Mouse (Mus musculus) liver (tissue): Measurements from ENCODE around the gene Dnajb14.
"Not testable (repeated sequence)": the region's sequence is repeated elsewhere in the genome, so short reads cannot be mapped to it uniquely, and the experiment has no call there.

ENCODE experiments used
- DNase-seq: peaks from one replicate; pipeline ENCODE4 v3.0.0-alpha.2; 2020; ENCODE audit warnings: mixed read lengths

The Dnajb14 gene

DNA sequence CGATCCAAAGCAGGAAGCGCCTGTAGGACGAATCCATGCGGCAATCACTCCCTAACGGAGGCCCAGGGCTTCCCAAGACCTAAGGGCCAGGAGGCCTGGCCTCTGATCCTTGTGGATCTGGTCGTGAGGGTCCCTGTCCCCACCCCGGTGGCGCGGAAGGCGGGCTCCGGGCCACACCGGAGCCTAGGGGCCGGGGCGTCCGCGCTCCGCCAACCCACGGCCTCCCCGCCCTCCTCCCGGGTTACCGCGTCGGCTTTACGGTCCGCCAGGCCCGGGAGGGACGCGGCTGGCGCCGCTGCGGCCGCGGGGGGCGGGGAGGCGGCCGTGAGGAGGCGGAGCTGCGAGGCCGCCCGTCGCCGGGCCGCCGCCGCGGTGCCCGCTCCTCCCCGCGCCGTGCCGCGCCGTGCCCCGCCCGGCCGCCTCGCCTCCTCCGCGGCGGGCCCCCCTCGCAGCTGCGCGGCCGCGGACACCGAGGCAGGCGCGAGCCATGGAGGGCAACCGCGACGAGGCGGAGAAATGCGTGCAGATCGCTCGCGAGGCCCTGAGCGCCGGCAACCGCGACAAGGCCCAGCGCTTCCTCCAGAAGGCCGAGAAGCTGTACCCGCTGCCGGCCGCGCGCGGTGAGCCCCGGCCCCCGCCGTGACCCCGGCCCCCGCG is at the start of gene Dnajb14:
Gene Dnajb14, plus strand, starts transcription at position 239 of the 657 bp plus-strand sequence.
- peak; percentile 83 for DNase-seq

DNA sequence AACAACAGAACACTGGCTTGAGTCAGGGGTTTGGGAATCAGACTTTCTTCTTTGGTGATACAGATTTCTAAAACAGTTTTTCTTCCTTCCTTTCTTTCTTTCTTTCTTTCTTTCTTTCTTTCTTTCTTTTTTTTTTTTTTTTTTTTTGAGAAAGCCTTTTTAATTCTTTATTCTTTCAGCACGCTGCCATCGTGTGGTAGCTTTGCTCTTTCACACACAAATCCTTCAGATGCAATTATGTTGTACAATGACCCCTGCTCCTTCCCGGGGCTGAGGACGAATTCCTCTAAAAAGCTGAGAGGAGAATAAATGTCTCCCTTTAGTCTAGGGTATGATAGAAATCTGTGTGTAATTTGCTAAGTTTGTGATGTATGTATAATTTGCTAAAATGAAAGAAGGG is 48.8 kb upstream of the Dnajb14 start:
- DNase-seq, result no peak

DNA sequence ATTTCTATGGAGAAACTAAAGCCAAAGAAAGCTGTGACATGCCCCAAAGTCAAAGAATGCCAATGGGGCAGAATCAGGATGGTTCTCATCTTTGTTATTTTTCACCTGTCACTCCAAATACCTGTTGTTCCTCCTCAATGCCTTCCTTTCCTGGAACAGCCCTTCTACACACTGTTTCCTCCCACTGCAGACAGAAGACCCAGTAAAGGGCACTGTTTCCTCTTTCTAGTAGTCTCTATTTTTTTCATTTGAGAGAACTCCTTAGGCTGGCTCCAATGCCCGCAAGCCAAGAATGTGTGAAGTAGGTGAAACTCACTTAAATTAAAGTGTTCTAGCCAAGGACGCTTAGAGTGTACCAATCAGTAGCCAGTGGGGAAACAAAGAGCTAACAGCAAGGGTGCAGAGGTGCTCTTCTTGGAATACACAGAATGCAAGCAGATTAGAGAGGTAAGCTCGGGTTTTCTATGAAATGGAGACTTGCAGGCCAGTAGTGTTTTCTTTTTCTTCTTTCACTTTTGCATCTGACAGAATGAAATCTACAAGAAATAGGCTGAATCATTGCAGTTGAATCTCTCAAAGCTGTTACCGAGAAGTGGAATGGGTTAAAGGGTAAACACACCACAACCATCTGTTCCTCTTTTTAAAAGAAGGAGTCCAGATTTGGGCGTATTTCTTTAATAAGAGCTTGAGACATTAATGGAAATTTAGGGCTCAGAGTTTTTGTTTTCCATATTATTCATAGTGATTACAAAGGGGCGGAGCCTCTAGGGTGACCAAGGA is 46.6 kb upstream of the Dnajb14 start:
- DNase-seq, result no peak

- no peak for DNase-seq
Measured at GRCm38 (mm10) chr3:137823317-137823716, 44.2 kb upstream of the Dnajb14 start.

DNA sequence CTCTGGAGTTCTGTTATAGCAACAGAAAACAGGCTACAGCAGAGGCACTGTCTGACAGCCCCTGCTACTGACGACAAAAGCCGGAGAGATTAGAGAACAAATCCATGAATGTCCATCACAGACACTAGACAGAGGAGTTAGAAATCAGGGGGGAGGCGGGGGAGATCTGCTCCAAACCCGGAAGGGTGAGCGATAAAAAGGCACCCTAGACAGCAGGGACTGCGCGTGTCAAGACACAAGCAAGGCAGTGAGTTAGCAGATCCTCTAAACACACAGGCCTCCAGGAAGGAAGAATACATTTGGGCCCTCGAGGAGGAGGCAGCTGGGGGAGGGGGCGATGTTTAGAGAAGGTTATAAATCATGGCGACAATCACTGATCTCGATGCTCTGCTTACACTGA is 39.8 kb upstream of the Dnajb14 start:
- peak; percentile 10 for DNase-seq

GRCm38 (mm10) chr3:137831156-137831555 is 36.3 kb upstream of the Dnajb14 start:
- no peak for DNase-seq

- DNase-seq, result no peak
Measured at GRCm38 (mm10) chr3:137833128-137833527, 34.3 kb upstream of the Dnajb14 start.

GRCm38 (mm10) chr3:137833698-137834097 is 33.8 kb upstream of the Dnajb14 start:
- DNase-seq, result no peak

- DNase-seq, result no peak
Measured at GRCm38 (mm10) chr3:137836543-137836942, 30.9 kb upstream of the Dnajb14 start.

DNA sequence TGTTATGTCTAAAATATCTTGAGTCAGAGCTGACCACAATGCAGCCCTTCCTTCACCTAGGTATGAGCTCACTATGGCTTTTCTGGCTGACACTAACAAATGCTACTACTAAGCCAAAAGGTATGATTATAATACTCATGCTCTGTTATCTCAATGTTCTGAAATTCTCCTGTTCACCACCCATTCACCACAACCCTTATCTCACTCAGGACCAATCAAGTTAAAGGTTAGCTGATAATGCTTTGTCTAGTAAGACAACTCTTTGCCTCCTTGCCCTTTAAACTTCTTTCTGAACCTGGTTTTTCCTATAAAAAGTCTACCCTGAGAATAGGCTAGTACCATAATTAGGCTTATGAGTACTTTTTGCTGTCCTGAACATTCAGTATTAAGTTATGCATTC is 29.3 kb upstream of the Dnajb14 start:
- no peak for DNase-seq

- DNase-seq, result no peak
Measured at GRCm38 (mm10) chr3:137842944-137843343, 24.5 kb upstream of the Dnajb14 start.

- no peak for DNase-seq
Measured at GRCm38 (mm10) chr3:137844263-137844662, 23.2 kb upstream of the Dnajb14 start.

DNA sequence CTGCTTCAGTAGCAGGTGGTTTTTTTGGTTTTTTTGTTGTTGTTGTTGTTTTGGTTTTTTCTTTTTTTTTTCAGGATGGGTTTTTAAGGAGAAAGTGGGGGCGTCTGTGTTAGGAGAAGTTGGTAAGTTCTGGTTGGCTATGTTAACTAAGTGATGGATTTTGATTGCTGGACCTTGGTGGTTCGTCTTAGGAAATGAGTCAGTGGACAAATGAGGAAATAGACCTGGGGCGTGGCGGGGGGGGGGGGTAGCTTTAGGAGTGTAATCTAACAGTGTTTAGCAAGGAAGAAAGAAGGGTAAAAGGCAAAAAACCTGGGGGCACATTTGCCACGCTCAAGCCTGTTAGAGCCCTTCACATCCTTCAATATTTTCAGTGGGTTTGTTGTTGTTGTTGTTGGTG is 20.9 kb upstream of the Dnajb14 start:
- no peak for DNase-seq

DNA sequence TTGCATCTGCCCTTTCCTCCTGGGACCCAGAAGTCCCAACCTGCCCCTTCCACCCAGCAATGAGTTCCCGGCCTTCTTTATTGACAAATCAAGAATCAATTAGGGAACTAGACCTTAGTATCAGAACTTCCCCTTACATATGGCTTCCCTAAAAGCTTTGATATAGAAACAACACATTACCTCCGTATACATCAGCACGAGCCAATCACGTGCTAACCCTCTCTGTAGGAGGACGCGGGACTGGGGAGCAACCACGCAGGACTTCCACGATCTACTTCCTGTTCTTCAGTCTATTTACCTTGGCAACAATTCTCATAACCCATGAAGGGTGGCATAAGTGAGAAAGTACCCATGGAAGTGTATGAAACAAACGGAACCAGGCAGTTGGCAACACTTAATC is 19.1 kb upstream of the Dnajb14 start:
- DNase-seq, result no peak

- peak; percentile 24 for DNase-seq
Measured at GRCm38 (mm10) chr3:137849697-137850096, 17.8 kb upstream of the Dnajb14 start.

DNA sequence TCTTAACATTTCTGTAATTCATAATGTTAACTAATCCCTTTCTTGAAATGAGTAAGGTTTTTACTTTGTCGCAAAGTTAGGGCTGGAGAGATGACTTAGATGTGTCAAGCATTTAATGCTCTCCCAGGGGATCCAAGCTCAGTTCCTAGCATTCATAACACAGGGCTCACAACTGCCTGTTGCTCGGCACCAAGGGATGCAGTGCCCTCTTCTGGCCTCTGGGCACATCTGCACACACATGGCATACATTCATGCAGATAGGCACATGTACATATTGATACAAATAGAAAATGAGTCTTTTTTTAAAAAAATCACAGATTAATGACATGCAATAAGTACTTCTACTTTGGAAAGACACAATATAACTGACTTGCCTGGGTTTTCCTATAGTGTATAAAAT is 16.3 kb upstream of the Dnajb14 start:
- no peak for DNase-seq

DNA sequence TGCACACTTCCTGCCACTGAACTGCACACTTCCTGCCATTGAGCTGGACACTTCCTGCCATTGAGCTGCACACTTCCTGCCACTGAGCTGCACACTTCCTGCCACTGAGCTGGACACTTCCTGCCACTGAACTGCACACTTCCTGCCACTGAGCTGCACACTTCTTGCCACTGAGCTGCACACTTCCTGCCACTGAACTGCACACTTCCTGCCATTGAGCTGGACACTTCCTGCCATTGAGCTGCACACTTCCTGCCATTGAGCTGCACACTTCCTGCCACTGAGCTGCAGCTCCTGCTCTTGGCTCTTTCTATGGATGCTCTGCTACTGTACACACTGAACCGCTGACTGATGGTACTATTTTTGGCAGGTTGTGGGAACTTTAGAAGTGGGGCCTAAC is 14.5 kb upstream of the Dnajb14 start:
- DNase-seq, result not testable (repeated sequence)

- no peak for DNase-seq
Measured at GRCm38 (mm10) chr3:137855328-137855727, 12.1 kb upstream of the Dnajb14 start.

DNA sequence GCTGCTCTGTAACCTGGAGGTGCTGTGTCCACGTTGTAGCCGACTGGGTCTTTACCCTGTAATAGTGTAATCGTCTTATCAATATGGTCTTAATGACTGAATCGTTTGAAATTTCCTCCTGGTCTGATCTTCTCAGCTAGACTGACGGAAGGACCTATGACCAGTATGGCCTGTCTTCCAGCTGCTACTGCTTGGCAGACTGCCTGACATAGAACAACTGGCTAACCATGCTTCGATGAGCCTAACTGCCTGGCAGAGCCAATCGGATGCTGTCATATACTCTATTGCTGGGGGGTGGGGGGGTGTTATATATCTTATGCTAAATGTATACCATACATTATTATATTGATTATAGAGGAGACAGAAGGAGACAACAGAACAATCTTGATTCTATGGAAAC is 11.4 kb upstream of the Dnajb14 start:
- DNase-seq, result no peak

DNA sequence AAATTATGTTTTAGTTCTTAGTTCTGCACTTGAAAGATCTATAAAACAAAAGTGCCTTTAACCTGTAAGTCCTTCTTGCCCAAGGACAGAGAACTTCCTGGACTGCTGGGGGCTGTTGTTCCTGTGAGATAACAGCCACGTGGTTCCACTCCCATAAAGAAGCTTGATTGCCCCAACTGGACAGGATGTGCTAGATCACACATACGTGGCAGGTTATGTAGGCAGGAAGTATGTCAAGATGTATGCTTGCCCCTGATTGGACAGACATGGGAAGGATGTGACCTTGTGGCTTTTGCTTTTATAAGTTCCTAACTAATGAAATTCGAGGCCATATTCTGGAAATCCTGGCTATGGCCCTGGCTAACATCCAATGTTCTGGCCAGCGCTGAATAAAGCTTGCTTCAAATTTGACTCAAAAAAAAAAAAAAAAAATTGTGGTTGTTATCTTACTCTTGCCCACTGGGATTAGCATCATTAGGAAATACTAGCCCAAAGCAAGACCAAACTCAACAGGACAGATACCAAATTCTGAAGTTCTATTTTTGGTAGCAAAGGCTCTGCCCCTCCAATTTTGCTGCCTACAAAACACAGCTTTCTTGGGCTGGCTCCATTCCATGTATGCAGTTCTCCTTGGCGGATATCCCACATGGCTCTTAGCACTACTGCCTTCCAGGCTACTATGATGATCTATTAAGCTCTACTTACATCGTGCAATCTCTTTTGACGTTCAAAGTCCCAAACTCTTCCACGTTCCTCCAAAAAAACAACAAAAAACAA is 6.9 kb upstream of the Dnajb14 start:
- DNase-seq, result no peak

- no peak for DNase-seq
Measured at GRCm38 (mm10) chr3:137861436-137861835, 6.0 kb upstream of the Dnajb14 start.

GRCm38 (mm10) chr3:137862600-137862999 is 4.9 kb upstream of the Dnajb14 start:
- no peak for DNase-seq

DNA sequence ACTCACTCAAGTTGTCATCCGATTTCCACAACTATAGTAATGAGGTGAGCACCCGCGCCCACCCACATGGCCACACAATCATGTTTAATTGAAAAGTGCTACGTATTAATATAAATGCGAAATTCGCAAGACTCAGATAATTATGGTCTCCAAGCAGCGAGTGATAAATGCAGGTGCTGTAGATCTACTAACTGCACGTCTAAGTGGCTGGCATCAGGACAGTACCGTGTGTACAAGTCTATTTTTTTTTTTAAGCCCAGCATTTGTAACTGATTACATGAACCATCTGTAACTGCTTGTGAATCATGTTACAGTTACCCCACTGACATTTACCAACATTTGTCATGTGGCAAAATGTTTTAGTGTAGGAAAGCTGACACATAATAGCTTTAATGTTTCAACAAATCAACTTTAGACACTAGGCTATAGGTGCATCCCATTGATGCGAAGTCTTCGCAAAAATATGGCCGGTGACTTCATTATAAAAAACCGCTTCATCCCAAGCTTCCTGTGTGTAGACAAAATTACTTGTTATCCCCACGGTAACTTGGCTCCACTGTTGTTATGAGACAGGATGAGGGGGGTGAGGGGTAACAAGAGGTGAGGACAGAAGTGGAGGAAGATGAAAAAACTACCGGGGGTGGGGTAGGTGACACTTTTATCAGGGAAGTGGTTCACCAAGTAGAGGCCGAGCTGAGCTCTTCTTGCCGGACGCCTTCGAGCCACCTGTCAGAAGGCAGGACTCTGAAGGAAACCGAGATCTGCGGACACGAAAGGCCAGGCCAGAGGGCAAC is 3.9 kb upstream of the Dnajb14 start:
- no peak for DNase-seq
